Mouse (Mus musculus) WW6 (cell line): ENCODE measurements at regions not wholly inside any gene's neighbourhood (a gene's known extent, or its start where the extent isn't known, plus 50 kb on each side); places are given as distances from the start of the nearest gene placed in this dataset.

Source experiments
- DNase-seq: peaks from one replicate; pipeline ENCODE4 v3.0.0-alpha.2; 2013; ENCODE audit warnings: low read depth, low spot score

GRCm38 (mm10) chr9:69814432-69814831, 53.7 kb upstream of the Foxb1 start:
- DNase-seq = no peak

- DNase-seq = no peak
Measured at GRCm38 (mm10) chr9:69823179-69823966, 62.6 kb upstream of the Foxb1 start.

GRCm38 (mm10) chr9:69828428-69828827, 67.7 kb upstream of the Foxb1 start:
- DNase-seq = no peak

- no peak for DNase-seq
Measured at GRCm38 (mm10) chr9:69835396-69835795, 74.7 kb upstream of the Foxb1 start.

GRCm38 (mm10) chr9:69839198-69839597, 78.5 kb upstream of the Foxb1 start:
- no peak for DNase-seq

GRCm38 (mm10) chr9:69844712-69845111, 84.0 kb upstream of the Foxb1 start:
- no peak for DNase-seq

GRCm38 (mm10) chr9:69845210-69845609, 84.5 kb upstream of the Foxb1 start:
- DNase-seq = no peak

- DNase-seq = peak; percentile 14
Measured at GRCm38 (mm10) chr9:69856621-69857020, 95.9 kb upstream of the Foxb1 start.

- no peak for DNase-seq
Measured at GRCm38 (mm10) chr9:69858619-69859018, 97.9 kb upstream of the Foxb1 start.

GRCm38 (mm10) chr9:69870182-69870581, 109.4 kb upstream of the Foxb1 start:
- DNase-seq = no peak

GRCm38 (mm10) chr9:69886351-69886750, 102.9 kb upstream of the Bnip2 start:
- DNase-seq = no peak

GRCm38 (mm10) chr9:69898016-69898415, 91.2 kb upstream of the Bnip2 start:
- no peak for DNase-seq

- no peak for DNase-seq
Measured at GRCm38 (mm10) chr9:69899371-69899770, 89.9 kb upstream of the Bnip2 start.

- DNase-seq = no peak
Measured at GRCm38 (mm10) chr9:69900871-69901270, 88.4 kb upstream of the Bnip2 start.

GRCm38 (mm10) chr9:69907123-69907945, 81.9 kb upstream of the Bnip2 start:
- DNase-seq = no peak

GRCm38 (mm10) chr9:69910621-69911020, 78.6 kb upstream of the Bnip2 start:
- DNase-seq = no peak

GRCm38 (mm10) chr9:69928126-69928525, 61.1 kb upstream of the Bnip2 start:
- DNase-seq = no peak

- DNase-seq = no peak
Measured at GRCm38 (mm10) chr9:69937863-69938262, 51.4 kb upstream of the Bnip2 start.
